Mouse (Mus musculus) embryonic facial prominence, embryonic 15.5 days (tissue): ENCODE data around the gene Kcnk13. TPM values are rescaled to one million over a fixed set of nuclear protein-coding genes. Genes with fewer than 3 reads are reported as not detected.
A peak's percentile ranks its signal among the peaks of the same experiment; 100 is the strongest.

Experiments used
- ATAC-seq: fragments of 200-750 bp; cut with Nextera tagmentation; 2 replicates; pipeline ENCODE4 v1.8.0; 2017; ENCODE audit warnings: low read depth, moderate TSS enrichment; ENCODE audit not compliant: insufficient number of reproducible peaks, low FRiP score, low TSS enrichment
- H3K27ac ChIP-seq: fragments of 300-500 bp; sonication (generic); replicated peaks from 2 replicates; pipeline ENCODE4 v1.5.1; 2015; ENCODE audit warnings: mild to moderate bottlenecking, inconsistent platforms
- H3K27me3 ChIP-seq: fragments of 300-500 bp; sonication (generic); 2 replicates; pipeline ENCODE4 v1.6.1; 2015; ENCODE audit warnings: inconsistent platforms
- H3K36me3 ChIP-seq: fragments of 300-500 bp; sonication (generic); 2 replicates; pipeline ENCODE4 v1.6.1; 2015; ENCODE audit warnings: mild to moderate bottlenecking, inconsistent platforms
- H3K4me1 ChIP-seq: fragments of 300-500 bp; sonication (generic); 2 replicates; pipeline ENCODE4 v1.6.1; 2015; ENCODE audit warnings: inconsistent platforms
- H3K4me2 ChIP-seq: fragments of 300-500 bp; sonication (generic); replicated peaks from 2 replicates; pipeline ENCODE4 v1.6.1; 2015; ENCODE audit warnings: mild to moderate bottlenecking, inconsistent platforms
- H3K4me3 ChIP-seq: fragments of 300-500 bp; sonication (generic); replicated peaks from 2 replicates; pipeline ENCODE4 v1.5.1; 2015; ENCODE audit warnings: mild to moderate bottlenecking, inconsistent platforms
- H3K9ac ChIP-seq: fragments of 300-500 bp; sonication (generic); 2 replicates; pipeline ENCODE4 v1.6.1; 2015; ENCODE audit warnings: inconsistent platforms
- H3K9me3 ChIP-seq: fragments of 300-500 bp; sonication (generic); replicated peaks from 2 replicates; pipeline ENCODE4 v1.6.1; 2016; ENCODE audit warnings: inconsistent platforms
- WGBS: fragments of 180-500 bp; shearing (Covaris S2); methylation state at CpG from one replicate; pipeline ENCODE4 v1.1.7; 2015; 5-methylcytosine and 5-hydroxymethylcytosine counted together
- microRNA-seq: library from miRNA; unstranded; fragments of <30 nt; microRNA quantifications from one replicate; pipeline ENCODE4, GENCODE M21; 2016; ENCODE audit warnings: borderline number of aligned reads
- polyA plus RNA-seq: library from polyadenylated mRNA; unstranded; fragments of >200 nt; fragmentation: Nextera tagmentation; extraction: Ambion mirVana; gene quantifications from 2 replicates; pipeline ENCODE4 v1.2.1, GENCODE M21; 2015

Kcnk13 gene
- polyA plus RNA-seq, 1 experiment from 2014 or later = 2.9 TPM

GRCm38 (mm10) chr12:100093046-100093445, 128.7 kb downstream of the Kcnk13 start:
- Histone ChIP-seq H3K4me1 (no peaks in the 10 kb centered on the region), H3K9ac (no peak overlapping the region), H3K36me3 (no peaks in the 10 kb centered on the region), H3K9me3 (no peaks in the 10 kb centered on the region), H3K4me3 (no peak overlapping the region), H3K4me2 (no peak overlapping the region), H3K27me3 (no peaks in the 10 kb centered on the region), H3K27ac (no peak overlapping the region)
- WGBS = 48% methylated on average over 11 of the region's 11 CpGs
- no peak for ATAC-seq

GRCm38 (mm10) chr12:100099971-100100706, 135.8 kb downstream of the Kcnk13 start:
- no peak overlapping the region for H3K4me2 ChIP-seq
- no peaks in the 10 kb centered on the region for H3K36me3 ChIP-seq
- no peaks in the 10 kb centered on the region for H3K9me3 ChIP-seq
- WGBS = 32% methylated on average over 3 of the region's 3 CpGs
- no peak overlapping the region for H3K9ac ChIP-seq
- no peak overlapping the region for H3K27ac ChIP-seq
- no peak overlapping the region for H3K4me3 ChIP-seq
- H3K27me3 ChIP-seq = no peaks in the 10 kb centered on the region; the same call in 1 of the 2 replicates
- no peaks in the 10 kb centered on the region for H3K4me1 ChIP-seq
- peak; percentile 65 for ATAC-seq

GRCm38 (mm10) chr12:100100707-100101030, 136.4 kb downstream of the Kcnk13 start:
- H3K4me2 ChIP-seq = no peak overlapping the region
- 0 out of 2 replicates have a peak, but pooled peaks have one; percentile 9 for ATAC-seq

GRCm38 (mm10) chr12:100101651-100102050, 137.4 kb downstream of the Kcnk13 start:
- Histone ChIP-seq H3K9ac (no peak overlapping the region), H3K4me3 (no peak overlapping the region), H3K27ac (no peak overlapping the region), H3K27me3 (no peaks in the 10 kb centered on the region; the same call in 1 of the 2 replicates), H3K4me2 (no peak overlapping the region), H3K4me1 (peaks cover 5% of the 10 kb centered on the region; the same call in 1 of the 2 replicates), H3K36me3 (no peaks in the 10 kb centered on the region), H3K9me3 (no peaks in the 10 kb centered on the region)
- 73% methylated on average over 3 of the region's 3 CpGs for WGBS
- ATAC-seq = no peak

More at GRCm38 (mm10) chr12:100100707-100101030, 136.4 kb downstream of the Kcnk13 start:
- H3K36me3 ChIP-seq = no peaks in the 10 kb centered on the region
- no peaks in the 10 kb centered on the region; the same call in 1 of the 2 replicates for H3K27me3 ChIP-seq
- H3K9me3 ChIP-seq = no peaks in the 10 kb centered on the region
- 44% methylated on average over 3 of the region's 3 CpGs for WGBS
- no peak overlapping the region for H3K4me3 ChIP-seq
- no peak overlapping the region for H3K9ac ChIP-seq
- H3K27ac ChIP-seq = no peak overlapping the region
- H3K4me1 ChIP-seq = no peaks in the 10 kb centered on the region

GRCm38 (mm10) chr12:100104530-100104929, 140.2 kb downstream of the Kcnk13 start:
- no peaks in the 10 kb centered on the region; the same call in 1 of the 2 replicates for H3K27me3 ChIP-seq
- H3K27ac ChIP-seq = no peak overlapping the region
- H3K9me3 ChIP-seq = no peaks in the 10 kb centered on the region
- peaks cover 8% of the 10 kb centered on the region; the same call in 1 of the 2 replicates for H3K4me1 ChIP-seq
- H3K9ac ChIP-seq = no peak overlapping the region
- no peak overlapping the region for H3K4me3 ChIP-seq
- no peaks in the 10 kb centered on the region for H3K36me3 ChIP-seq
- WGBS = 90% methylated on average over 5 of the region's 5 CpGs
- H3K4me2 ChIP-seq = no peak overlapping the region
- no peak for ATAC-seq

- Histone ChIP-seq H3K4me1 (peaks cover 17% of the 10 kb centered on the region), H3K27me3 (no peaks in the 10 kb centered on the region; the same call in 1 of the 2 replicates), H3K36me3 (no peaks in the 10 kb centered on the region), H3K4me3 (no peak overlapping the region), H3K9ac (no peak overlapping the region), H3K27ac (no peak overlapping the region), H3K9me3 (no peaks in the 10 kb centered on the region), H3K4me2 (no peak overlapping the region)
- WGBS = 9% methylated on average over 20 of the region's 20 CpGs
- no peak for ATAC-seq
Observed at GRCm38 (mm10) chr12:100106275-100106895, 142.1 kb downstream of the Kcnk13 start.

- Histone ChIP-seq H3K9ac (no peak overlapping the region), H3K27me3 (no peaks in the 10 kb centered on the region; the same call in 1 of the 2 replicates), H3K4me3 (no peak overlapping the region), H3K4me2 (no peak overlapping the region), H3K9me3 (no peaks in the 10 kb centered on the region), H3K4me1 (peaks cover 22% of the 10 kb centered on the region), H3K36me3 (peaks cover 9% of the 10 kb centered on the region), H3K27ac (no peak overlapping the region)
- no peak for ATAC-seq
- 52% methylated on average over 4 of the region's 4 CpGs for WGBS
Observed at GRCm38 (mm10) chr12:100107436-100107835, 143.1 kb downstream of the Kcnk13 start.

GRCm38 (mm10) chr12:100109986-100110696, 145.8 kb downstream of the Kcnk13 start, which contains the start of gene Psmc1:
Gene Psmc1, plus strand, starts transcription at chr12:100110154.
- 1% methylated on average over 58 of the region's 58 CpGs for WGBS
- Histone ChIP-seq H3K4me1 (peaks cover 22% of the 10 kb centered on the region), H3K9ac (peak within 1 kb of the TSS; percentile 97), H3K27me3 (no peaks in the 10 kb centered on the region), H3K36me3 (peaks cover 26% of the 10 kb centered on the region), H3K4me3 (peak within 1 kb of the TSS; percentile 97), H3K27ac (peak within 1 kb of the TSS; percentile 83), H3K4me2 (peak within 1 kb of the TSS; percentile 77), H3K9me3 (no peaks in the 10 kb centered on the region)
- peak; percentile 77 for ATAC-seq

Small RNA genes lying within 50 kb of the gene (microRNA-seq; reads per million reads assigned to microRNA genes)
- not detected for gene Gm23291

Other genes with a start within 250 kb of the Kcnk13 start
- gene Efcab11, start 80.1 kb upstream of the Kcnk13 start, polyA plus RNA-seq = 10.3 and 10.9 TPM in 2 replicates
- 46.9 and 52.3 TPM in 2 replicates for gene Tdp1, start 80.0 kb upstream of the Kcnk13 start, polyA plus RNA-seq
- gene Psmc1, start 145.7 kb downstream of the Kcnk13 start, polyA plus RNA-seq = 240 and 248 TPM in 2 replicates
- 14.1 TPM in 2 replicates for gene Nrde2, start 195.2 kb downstream of the Kcnk13 start, polyA plus RNA-seq
- 1,372 and 1,471 TPM in 2 replicates for gene Calm1, start 234.9 kb downstream of the Kcnk13 start, polyA plus RNA-seq